Mouse (Mus musculus) cerebellum, adult 8-10 months (tissue): ENCODE results near the gene Gm9913.
A peak's percentile ranks its signal among the peaks of the same experiment; 100 is the strongest.

ENCODE experiments used
- DNase-seq: peaks from one replicate; pipeline ENCODE4 v3.0.0; 2022

Gene Gm9913

DNA sequence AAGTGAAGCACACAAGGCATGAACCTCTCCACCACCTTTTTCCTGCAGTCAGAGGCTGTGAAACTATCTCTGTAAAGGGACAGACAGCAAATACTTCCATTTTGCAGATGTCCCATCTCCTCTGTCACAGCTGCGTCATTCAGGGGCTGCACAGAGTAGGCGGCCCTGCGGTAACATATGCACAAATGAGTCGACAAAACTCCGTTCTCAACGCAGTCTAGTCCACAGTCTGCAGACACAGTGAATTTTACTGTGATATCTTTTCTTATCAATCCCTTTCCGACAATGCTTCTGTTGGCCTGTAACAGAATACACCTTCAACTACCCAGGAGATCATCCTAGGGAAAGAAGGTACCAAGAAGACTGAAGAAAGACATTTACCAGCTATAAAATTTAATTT lies 6.7 kb upstream of the Gm9913 start:
- DNase-seq = no peak

DNA sequence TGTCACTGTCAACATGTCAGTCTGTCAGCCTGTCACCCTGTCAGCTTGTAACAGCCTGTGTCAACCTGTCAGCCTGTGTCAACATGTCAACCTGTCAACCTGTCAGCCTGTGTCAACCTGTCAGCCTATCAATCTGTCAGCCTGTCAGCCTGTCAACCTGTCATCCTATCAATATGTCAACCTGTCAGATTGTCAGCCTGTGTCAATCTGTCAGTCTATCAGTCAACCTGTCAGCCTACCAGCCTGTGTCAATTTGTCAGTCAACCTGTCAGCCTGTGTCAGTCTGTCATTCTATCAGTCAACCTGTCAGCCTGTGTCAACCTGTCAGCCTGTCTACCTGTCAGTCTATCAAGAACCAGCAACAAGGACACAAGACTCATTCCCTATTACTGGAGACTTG lies 3.4 kb upstream of the Gm9913 start:
- no peak for DNase-seq

DNA sequence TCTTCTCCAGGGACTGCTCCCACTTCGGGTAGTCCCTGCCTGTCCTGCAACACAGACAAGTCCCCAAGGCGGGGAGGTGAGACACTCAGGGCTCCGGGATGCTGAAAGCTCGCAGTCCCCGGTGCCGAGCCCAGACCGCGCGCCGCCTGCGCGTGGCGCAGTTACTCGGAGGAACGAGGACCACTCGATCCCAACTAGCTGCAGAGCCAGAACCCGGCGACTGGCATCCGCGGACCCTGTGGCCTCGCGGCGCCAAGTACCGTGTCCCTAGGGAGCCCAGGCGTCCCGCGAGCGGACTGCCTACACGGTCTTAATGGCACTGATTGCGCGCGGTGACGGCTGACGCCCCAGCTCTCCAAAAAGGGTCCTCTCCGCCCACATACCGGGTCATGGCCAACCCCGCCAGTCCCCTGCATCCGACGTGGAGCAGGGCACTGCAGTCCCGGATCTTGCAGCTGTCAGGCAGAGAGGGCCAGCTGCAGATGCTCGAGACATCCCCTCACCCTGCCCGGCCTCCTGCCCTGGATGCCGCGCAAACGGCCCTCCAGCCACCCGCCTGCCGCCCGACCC lies 942 bp downstream of the Gm9913 start:
- peak; percentile 3 for DNase-seq

DNA sequence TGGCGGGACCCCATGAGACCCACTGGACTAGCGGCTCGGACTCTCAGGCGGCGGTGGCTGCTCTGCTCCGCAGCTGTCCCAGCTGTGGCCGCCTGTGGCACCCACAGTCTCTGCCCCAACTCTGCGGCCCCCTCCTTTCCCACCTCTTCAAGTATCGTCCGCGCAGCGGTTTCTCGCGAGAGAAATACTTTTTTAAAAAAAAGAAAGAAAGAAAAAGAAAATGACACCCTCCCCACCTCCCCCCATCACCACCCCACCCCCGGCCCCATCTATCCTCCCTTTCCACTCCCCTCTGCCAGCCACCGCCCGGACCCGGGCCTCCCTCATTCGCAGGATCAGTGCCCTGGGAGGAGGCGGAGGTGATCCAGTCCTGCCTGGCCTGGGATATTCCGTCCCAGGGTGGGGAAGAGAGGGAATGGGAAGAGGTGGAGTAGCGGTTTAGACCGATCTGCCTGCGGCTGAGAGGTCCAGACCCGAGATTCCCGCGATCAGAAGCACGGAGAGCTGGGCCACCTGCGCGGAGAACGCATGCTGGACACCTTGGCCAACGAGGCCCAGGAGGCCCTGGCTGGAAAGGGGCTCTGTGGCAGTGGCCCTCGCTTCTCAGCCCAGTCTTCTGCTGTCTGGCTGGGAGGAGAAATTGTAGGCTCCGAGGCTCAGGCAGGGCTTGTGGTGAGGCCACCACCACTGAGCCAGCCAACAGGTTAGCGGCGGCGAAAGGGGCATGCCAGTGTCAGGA lies 1.6 kb downstream of the Gm9913 start:
- DNase-seq = no peak

DNA sequence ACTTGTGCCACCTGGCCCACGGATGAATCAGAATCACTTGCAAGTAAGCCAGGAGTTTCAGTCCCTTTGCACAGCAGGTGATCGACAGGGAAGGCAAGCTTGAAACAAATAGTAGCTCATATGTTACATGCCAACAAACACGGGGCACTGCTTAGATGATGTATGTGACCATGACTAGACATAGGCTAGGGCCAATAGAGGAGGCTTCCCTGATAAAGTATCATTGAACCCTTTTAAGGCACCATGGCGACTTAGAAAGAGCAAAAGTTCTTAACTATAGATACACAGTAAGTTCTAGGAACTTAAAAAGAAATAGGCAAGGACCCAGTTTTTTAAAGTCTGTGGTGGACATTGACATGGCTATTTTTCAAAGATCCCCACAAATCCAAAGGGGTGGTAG lies 3.0 kb downstream of the Gm9913 start, which contains the start of gene Fbn1:
Gene Fbn1 (minus strand): TSS at position 101 of the 400 bp plus-strand sequence.
- no peak for DNase-seq

DNA sequence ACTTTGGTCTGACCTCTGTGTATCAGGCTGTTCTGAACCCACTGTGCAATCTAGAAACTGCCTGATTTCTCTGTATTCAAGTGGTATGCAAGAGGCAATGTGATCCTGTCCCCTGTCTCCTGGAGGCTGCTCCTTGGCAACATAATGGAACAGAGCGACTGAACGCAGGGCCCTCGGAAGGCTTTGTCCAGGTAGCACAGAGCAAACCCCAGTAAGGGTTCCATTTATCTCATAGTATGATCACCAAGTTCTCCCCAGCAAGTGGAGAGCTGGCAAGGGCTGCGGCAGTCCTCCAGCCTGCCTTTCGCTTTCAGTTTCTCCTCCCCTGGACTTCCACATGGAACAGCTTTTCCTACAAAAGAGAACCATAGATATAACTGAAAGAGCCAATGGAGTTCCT lies 3.5 kb downstream of the Gm9913 start:
- DNase-seq = no peak

DNA sequence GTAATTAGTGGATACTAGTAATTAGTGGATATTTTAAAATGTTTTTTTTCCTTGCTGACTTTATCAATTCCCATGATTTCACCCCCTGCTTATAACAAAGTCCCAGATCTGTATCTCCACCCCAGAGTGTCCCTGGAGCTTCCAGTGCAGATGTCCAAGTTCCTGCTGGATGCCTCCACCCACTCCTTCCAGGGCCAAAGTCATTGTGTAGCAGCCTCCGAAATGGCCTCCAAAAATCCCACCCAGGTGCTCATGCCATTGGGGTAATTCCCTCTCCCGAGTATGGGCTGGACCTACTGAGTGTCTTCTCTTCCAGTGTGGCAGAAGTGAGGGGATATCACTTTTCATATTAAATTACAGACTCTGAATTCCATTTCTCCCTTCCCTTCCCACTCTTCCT lies 5.9 kb downstream of the Gm9913 start:
- no peak for DNase-seq

DNA sequence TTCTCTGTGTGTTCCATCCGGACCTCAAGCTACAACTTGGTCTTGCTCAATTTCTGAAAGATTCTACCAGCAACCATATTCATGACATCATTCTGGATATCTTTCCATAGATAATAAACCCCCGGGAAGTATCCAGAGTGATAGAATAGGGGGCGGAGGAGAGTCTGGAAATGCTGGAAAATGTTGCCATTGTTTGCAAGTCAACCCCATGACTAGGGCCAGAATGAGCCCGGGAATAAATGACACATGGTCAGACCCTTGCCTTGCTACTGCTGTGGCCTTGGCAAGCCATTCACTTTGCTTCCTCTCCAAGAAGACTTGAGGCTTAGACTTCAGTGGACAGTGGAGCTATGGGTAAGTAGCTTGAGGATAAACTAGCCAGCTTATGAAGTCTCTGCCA lies 7.0 kb downstream of the Gm9913 start:
- no peak for DNase-seq

DNA sequence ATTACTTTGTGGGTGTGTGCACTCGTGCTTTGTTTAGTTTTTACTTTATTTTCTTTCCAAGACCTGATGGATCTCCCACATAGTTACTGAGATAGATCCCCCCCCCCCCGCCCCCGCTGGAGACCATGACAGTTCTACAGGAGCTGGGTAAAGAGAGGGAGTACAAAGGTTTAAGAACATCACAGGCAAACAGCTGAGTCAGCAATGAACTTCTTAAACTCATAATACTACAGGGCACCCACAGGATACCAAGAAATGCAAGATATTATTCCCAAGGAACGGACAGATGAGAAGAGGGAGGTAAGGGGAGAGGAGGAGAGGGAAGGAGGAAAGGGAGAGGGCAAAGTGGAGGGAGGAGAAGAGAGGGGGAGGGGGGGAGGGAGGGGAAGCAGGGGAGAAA lies 7.7 kb downstream of the Gm9913 start:
- no peak for DNase-seq

DNA sequence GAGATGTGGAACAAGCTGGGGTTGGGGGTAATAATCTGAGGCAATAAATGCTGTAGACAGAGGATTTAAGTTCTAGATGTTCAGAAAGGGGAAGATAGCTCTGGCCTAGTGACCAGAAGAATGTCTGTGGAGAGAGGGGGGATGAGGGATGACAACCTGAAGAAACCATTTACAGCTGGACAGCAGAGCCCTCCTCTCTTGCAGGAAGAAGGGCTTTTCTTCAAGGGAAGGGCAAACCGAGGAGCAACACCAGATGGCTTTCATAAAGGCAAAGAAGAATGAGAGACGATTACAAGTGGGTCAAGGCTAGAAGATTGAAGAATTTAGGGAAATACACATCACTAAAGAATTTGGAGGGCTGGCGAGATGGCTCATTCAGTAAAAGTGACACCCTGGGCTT lies 9.5 kb downstream of the Gm9913 start:
- DNase-seq = no peak

DNA sequence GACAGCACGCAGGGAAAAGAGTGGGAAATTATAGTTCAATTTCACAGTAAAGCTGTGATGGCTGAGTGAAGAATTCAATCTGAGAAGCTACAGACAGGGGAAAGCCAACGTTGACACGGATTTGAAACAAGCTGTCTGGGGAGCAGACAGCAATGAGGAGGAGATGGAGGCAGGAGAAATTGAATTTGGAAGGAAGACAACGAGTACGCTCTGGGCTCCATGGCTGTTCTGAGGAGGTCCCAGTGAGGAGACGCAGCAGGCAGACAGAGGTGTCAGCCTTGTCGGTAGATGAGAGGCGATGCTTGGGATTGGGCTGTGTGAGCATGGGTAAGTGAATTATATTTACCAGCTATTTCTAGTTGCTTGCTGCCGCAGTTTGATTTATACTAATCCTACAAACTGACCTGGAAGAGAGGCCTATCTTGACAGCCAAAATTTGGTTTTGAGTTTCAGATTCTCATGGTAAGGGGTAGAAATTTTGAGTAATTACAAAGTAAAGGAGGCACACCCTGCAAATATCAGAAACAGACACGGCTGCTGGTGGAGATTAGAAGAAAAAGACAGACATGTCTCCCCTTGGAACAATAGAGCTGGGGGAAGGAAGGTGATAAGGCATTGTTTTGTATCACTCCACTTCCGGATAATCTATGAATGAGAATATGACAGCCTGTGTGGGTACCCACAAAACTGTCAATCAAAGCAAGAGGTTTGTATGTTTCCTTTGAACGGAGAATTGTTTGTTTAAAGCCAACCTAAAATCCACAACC lies 10.6 kb downstream of the Gm9913 start:
- DNase-seq = no peak

DNA sequence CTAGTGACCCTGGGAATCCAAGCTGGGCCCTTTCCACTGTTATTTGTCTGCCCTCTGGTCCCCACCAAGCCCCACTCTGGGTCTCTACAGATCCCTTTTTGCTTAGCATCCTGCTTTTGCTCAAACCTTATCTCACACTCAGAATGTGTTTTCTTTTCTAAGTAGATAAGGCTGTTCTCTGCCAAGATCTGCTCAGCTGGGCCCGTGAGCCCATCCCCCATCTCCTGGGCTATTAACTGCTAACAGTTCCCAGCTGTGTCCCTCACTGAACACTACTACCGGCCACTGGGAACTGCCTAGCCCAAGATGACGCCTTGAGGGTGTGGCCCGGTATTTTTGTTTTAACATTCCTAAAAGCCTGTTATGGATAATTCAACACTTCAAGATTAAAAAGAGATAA lies 11.7 kb downstream of the Gm9913 start:
- DNase-seq = no peak

DNA sequence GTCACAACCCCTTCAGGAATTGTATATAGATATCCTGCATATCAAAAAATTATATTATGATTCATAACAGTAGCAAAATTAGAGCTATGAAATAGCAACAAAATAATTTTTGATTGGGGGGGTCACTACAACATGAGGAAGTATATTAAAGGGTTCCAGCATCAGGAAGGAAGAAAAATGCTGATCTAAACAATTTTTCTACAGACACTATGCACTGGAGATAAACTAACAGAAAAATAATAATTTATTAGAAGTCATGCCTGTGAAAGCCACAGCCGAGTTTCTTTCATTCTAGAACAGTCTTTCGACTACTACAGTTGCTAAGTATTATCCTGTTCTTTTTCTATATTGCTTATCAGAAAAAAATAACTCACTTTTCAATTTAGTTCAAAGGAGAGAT lies 20.6 kb downstream of the Gm9913 start:
- no peak for DNase-seq

DNA sequence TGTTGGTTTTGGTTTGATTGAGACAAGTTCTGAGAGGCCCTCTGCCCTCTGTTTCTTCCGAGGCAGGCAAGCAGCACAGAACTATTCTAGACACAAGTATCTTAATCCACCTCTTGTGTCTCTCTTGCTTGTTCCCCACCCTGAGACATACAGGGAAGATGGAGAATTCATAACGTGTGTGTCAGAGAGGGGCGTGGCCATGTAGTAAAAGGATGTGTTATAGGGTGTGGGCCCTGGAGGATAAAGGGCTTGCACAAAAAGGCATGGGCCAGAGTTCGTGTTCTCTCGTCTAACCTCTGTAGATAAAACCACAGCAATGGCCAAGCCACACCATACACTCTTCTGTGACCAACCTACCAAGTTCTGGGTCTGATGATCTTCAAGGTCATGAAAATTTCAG lies 21.7 kb downstream of the Gm9913 start:
- DNase-seq = no peak

DNA sequence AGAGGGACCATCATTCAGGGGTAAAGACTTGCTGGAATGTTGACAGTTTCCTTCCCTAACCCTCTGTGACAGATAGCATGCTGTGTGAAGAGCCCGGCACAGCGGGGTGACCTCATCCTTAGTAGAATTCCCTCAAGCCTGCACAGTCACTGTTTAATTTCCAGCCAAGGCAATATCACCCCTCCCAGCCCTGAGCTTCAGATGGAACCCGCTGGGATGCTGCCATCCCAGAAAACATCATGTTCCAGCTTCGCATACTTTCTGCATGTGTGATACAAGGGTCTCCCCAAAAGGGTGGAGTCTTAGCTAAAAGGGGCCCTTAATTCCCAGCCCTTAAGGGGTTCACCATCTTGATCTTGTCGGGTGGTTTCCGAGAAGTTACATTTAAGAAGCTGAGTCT lies 25.8 kb downstream of the Gm9913 start:
- no peak for DNase-seq

DNA sequence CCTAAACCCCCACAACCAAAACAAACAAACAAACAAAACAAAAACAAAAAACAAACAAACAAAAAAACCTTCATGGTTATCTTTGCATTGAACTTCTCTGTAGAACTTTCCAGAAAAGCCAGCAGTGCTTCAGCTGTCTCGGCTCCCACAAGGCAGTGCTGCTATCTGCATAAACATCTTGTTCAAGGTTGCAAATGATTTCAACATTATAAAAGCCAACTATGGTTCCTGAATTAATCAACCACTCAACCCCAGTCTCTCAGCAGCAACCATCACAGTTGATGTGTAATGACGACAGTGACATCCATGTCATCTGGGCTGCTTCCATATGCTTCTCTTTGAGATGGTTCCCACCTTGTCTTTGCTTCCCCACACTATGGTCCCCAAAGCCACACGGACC lies 34.8 kb downstream of the Gm9913 start:
- no peak for DNase-seq

DNA sequence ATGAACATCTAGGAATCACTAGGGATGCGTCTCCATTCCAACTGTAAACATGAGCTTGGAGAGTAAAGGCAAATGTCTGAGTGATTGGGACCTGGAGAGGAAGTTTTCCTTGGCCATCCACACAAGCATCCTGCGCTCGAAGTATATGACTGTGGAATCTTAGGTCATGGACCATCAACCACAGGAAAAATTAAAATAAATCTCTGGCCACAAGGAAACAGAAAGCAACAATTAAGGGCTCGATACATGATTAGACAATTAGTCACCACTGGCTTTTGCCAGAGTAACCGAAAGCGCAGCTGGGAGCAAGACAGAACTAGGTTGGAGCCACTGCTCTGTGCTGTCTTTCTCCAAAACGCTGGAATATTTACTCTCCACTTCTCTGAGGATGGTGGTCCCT lies 35.7 kb downstream of the Gm9913 start:
- DNase-seq = no peak

DNA sequence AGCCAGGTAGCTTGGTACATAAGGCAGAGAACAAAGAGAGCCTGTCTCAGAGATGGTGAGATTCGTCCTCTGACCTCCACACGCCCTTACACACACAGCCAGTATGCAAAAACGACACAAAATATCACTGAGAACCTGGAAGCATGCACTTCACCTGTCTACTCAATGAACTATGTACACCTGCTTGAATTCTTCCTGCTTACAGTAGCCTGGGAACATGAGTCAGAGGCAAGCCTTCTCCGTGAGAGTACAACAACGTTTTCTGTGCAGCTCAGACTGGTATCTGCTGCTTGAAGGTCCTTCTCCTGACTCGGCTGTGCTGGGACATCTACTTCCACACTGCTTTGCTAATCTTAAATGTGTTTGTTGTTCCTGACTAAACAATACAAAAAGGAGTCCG lies 36.6 kb downstream of the Gm9913 start:
- no peak for DNase-seq

DNA sequence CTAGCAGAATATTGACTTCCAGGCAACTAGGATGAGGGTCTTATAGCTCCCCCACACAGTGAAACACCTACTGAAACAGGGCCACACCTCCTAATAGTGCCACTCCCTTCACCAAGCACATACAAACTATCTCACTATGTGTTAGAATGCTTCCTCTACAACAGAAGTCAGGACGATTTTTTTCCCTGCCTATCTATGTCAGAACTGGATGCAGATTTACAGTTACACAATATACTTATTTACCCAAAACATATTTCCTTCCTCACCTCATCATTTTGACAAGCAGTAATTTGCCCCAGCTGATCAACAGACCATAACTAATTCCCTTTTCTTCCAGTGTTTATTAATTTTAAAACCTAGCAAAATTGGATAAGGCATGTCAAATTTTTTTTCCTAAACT lies 38.8 kb downstream of the Gm9913 start:
- no peak for DNase-seq

DNA sequence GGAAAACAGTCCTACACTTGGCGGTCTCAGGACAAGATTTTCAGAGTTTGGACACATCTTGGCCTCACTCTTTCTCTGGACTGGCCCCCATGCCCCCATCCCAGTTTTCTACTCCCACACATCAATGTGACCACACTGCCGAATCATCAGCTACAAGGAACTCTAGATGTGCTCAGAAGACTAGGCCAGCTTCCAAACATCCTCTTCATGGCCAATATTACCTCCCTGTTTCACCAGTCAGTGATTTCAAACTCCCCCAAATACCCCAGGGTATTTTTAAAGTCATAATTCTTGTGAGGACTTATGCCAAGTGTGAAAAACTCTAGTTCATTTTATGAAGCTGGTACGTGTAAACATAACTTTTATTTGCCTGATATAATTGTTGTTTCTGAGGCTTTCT lies 40.1 kb downstream of the Gm9913 start:
- DNase-seq = no peak

DNA sequence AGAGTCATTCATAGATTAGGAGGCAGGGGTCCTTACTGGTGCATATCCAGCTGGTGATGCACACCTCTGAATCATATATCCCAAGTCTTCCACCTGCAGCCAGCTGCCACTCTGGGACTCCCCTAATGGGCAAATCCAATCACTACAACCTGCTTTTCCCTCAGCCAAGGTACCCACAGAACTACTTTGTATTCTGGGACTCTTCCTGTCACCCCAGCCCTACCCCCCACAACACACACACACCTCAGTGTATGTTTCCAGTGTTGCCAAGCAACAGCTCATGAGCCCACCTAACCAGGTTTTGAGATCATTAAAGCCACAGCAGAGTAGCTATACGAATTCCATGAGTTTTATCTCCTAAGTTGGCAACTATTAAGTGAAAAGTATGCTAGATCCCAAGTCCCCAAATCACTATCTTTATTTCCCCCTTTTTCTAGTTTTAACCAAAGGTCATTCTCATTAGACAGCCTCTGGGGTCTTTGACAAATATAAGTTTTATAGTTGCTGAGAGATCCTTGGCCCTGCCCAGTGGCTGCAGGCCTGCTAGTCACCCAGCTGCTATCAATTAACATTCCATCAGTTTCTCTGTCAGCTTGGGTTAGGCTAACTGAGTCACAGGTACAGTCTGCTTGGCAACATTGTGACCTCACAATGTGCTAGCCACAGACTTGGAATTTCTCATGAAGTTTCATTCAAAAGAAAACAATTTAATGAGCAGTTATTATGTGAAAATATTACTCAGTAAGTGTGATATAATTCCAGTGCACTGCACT lies 44.1 kb downstream of the Gm9913 start:
- DNase-seq = no peak

DNA sequence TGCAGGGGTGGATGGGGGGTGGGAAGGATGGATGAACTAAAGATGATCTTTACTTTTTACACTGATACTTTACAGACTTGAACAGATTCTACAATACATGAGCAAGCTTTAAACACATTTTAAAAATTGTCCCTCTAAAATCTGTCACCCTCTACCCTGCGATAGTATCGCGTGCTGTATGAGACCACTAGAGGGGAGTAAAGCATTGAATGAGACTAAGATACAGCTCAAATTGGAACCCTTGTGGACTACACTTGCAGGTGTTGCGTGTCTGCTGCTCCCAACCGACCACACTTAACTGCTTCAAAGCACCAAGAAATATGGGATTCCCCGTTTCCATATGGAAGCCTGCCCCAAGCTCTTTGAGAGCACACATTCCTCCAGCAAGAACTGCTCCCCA lies 50.9 kb downstream of the Gm9913 start:
- DNase-seq = no peak
